Mouse (Mus musculus) kidney, postnatal 25 days (tissue): ENCODE measurements around the gene Trmt10a.
"Not testable (repeated sequence)": the region's sequence is repeated elsewhere in the genome, so short reads cannot be mapped to it uniquely, and the experiment has no call there.

Experiments
- DNase-seq, 2 experiments: peaks; one replicate each; pipeline ENCODE4 v3.0.0; 2021; ENCODE audit warnings: mixed read lengths in 2 of 2

Gene Trmt10a

GRCm38 (mm10) chr3:138138146-138138545 lies 5.1 kb upstream of the Trmt10a start:
- DNase-seq, result not testable (repeated sequence)

- no peak for DNase-seq
Measured at GRCm38 (mm10) chr3:138139663-138140062, 3.6 kb upstream of the Trmt10a start.

- DNase-seq, result no peak
Measured at GRCm38 (mm10) chr3:138142052-138142732, 1.1 kb upstream of the Trmt10a start.

GRCm38 (mm10) chr3:138142733-138143314 lies 424 bp upstream of the Trmt10a start:
- DNase-seq, result no peak

- no peak for DNase-seq
Measured at GRCm38 (mm10) chr3:138144060-138144641, 903 bp downstream of the Trmt10a start.

GRCm38 (mm10) chr3:138144642-138145171 lies 1.5 kb downstream of the Trmt10a start, which contains the start of gene Mttp:
Mttp (minus strand) TSS chr3:138144968.
- peak; percentile 80 to 89 for DNase-seq

GRCm38 (mm10) chr3:138148811-138149210 lies 5.6 kb downstream of the Trmt10a start:
- no peak for DNase-seq

GRCm38 (mm10) chr3:138155062-138155461 lies 11.8 kb downstream of the Trmt10a start:
- no peak for DNase-seq

GRCm38 (mm10) chr3:138156651-138157050 lies 13.4 kb downstream of the Trmt10a start:
- DNase-seq, result no peak

- no peak for DNase-seq
Measured at GRCm38 (mm10) chr3:138161623-138162022, 18.4 kb downstream of the Trmt10a start.

GRCm38 (mm10) chr3:138162553-138163183 lies 19.4 kb downstream of the Trmt10a start:
- DNase-seq, result no peak

- no peak for DNase-seq
Measured at GRCm38 (mm10) chr3:138173291-138173690, 30.0 kb downstream of the Trmt10a start.

GRCm38 (mm10) chr3:138175551-138175950 lies 32.3 kb downstream of the Trmt10a start:
- DNase-seq, result no peak

- no peak for DNase-seq
Measured at GRCm38 (mm10) chr3:138182019-138182418, 38.8 kb downstream of the Trmt10a start.

GRCm38 (mm10) chr3:138183371-138183770 lies 40.1 kb downstream of the Trmt10a start:
- no peak for DNase-seq

- DNase-seq, result peak in 1 of 2 experiments; percentile 55
Measured at GRCm38 (mm10) chr3:138185290-138185689, 42.0 kb downstream of the Trmt10a start.

- DNase-seq, result no peak
Measured at GRCm38 (mm10) chr3:138185995-138186930, 43.0 kb downstream of the Trmt10a start.

- no peak for DNase-seq
Measured at GRCm38 (mm10) chr3:138192260-138192659, 49.0 kb downstream of the Trmt10a start.

GRCm38 (mm10) chr3:138193683-138194302 lies 50.5 kb downstream of the Trmt10a start, which contains the start of gene 4930579F01Rik:
4930579F01Rik (minus strand) TSS chr3:138193825.
- no peak for DNase-seq

GRCm38 (mm10) chr3:138197093-138197492 lies 53.8 kb downstream of the Trmt10a start:
- DNase-seq, result no peak

GRCm38 (mm10) chr3:138197556-138197955 lies 54.3 kb downstream of the Trmt10a start:
- DNase-seq, result no peak
